Mouse (Mus musculus) left cerebral cortex, postnatal 14 days (tissue): ENCODE results near the gene Syt5. TPM values are rescaled to one million over a fixed set of nuclear protein-coding genes. Genes with fewer than 3 reads are reported as not detected.
A peak's percentile ranks its signal among the peaks of the same experiment; 100 is the strongest.
"Not testable (repeated sequence)": the region's sequence is repeated elsewhere in the genome, so short reads cannot be mapped to it uniquely, and the experiment has no call there.

ENCODE experiments used
- DNase-seq, 2 experiments: peaks; one replicate each; pipeline ENCODE4 v3.0.0; 2021 to 2022; ENCODE audit warnings: low spot score in 2 of 2, mixed read lengths in 1 of 2
- intact Hi-C: fragments of 180-260 bp; cut with DNase I; formaldehyde crosslinking; loops from one replicate; pipeline ENCODE4 v1.15.1; 2025
- long read RNA-seq, 2 experiments: library from polyadenylated mRNA; stranded (forward); transcript quantifications; one replicate each; pipeline ENCODE4 v2.0.0; 2021
- total RNA-seq, 2 experiments: library from RNA; stranded (reverse); gene quantifications; 2 replicates each; pipeline ENCODE4 v1.2.3; 2021

The Syt5 gene
- 100 to 1,000 TPM; 241 to 259 TPM for total RNA-seq
- long read RNA-seq, experiment 1, transcript Syt5-201 (8 exons, 1,750 nt): major isoform, 37 of 278 reads
- long read RNA-seq, experiment 1, partial matches to known transcripts: 28 of 278 reads
- long read RNA-seq, experiment 1, other reads (novel, unspliced or antisense): 212 of 278 reads
- long read RNA-seq, experiment 2, transcript Syt5-201 (8 exons, 1,750 nt): major isoform, 36 of 209 reads
- long read RNA-seq, experiment 2, partial matches to known transcripts: 22 of 209 reads
- long read RNA-seq, experiment 2, other reads (novel, unspliced or antisense): 151 of 209 reads

DNA sequence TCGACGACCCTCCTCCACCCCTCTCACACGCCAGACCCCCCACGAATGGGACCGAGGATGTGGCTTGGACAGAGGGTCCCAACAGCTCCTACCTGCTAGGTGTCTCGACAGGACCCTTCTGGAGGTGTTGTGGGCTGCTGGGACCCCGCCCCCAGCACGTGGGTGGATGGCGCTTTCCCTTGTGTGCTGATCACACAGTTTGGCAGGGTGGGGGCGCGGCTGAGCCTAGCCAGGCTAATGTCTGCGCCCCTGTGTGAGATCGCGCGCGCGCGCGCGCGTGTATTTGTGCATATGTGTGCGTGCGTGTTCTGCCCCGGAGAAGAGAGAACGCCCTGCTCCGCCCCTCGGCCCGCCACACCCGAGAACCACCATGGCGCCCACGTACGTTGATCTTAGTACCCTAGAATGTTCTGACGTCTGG lies at the start of gene Syt5:
Gene Syt5, minus strand, starts transcription at position 321 of the 421 bp plus-strand sequence.
- intact Hi-C loops: no loop called here
- DNase-seq: peak; percentile 77 to 87

DNA sequence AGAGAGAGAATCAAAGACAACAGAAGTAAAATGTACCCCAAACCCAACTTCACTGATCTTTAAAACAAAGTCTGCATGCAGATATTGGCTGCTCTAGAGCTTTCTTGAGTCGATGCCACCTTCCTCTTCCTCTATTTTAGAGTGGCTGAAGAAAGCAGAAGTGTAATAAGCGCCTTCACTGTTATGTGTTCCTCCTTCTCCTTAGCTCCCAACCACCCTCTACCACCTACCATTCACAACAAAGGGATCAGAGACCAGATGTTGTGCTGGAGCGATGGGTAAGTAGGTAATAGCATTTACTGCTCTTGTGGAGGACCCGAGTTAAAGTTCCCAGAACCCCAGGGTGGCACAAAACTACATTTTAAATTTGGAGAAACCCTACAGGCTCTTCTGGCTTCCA lies 49.7 kb upstream of the Syt5 start:
- DNase-seq, intact Hi-C loops: not testable (repeated sequence)

- DNase-seq, intact Hi-C loops: not testable (repeated sequence)
Observed at GRCm38 (mm10) chr7:4581481-4581880, 34.1 kb upstream of the Syt5 start.

GRCm38 (mm10) chr7:4572361-4572760 lies 25.0 kb upstream of the Syt5 start:
- intact Hi-C loops, DNase-seq: not testable (repeated sequence)

DNA sequence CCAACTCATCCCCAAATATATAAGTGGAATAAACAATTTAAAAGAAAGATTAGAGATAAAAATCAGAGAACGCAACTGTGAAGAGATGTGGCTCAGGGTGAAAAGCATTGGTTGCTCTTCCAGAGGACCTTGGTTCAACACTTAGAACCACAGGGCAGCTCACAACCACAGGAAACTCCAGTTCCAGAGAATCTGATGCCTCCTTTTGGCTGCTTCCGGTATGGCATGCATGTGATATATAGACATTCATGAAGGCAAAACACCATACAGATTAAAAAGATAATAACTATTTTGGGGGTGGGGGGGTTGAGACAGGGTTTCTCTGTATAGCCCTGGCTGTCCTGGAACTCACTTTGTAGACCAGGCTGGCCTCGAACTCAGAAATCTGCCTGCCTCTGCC lies 15.3 kb upstream of the Syt5 start:
- intact Hi-C loops: loop anchor here (5.0 kb wide), 1 partner anchor 60 kb away; no protein-coding TSS in a partner anchor
- no peak for DNase-seq

DNA sequence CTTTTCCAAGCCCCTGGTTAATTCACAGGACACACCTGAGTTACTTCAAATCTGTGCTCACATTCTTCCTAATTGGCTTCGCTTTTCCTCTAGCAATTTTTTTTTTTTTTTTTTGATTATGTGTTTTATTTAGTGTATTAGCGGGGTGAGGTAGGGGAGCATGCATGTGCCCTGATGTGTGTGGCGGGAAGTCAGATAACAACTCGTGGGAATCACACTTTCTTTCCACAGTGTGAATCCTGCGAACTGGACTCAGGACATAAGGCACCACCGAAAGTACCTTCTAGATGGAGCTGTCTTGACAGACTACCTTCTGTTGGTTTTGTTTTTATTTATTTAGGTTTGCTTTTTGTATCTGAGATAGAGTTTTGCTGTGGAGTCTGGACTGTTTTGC lies 9.8 kb upstream of the Syt5 start:
- no peak for DNase-seq
- intact Hi-C loops: loop anchor here (5.0 kb wide), 2 partner anchors 85 to 250 kb away; no protein-coding TSS in a partner anchor

- DNase-seq: peak; percentile 85 to 91
- intact Hi-C loops: loop anchor here (5.0 kb wide), 2 partner anchors 86 to 251 kb away; no protein-coding TSS in a partner anchor
Observed at GRCm38 (mm10) chr7:4556256-4557166, 9.2 kb upstream of the Syt5 start.

GRCm38 (mm10) chr7:4546591-4547131 lies 680 bp downstream of the Syt5 start:
- intact Hi-C loops: no loop called here

DNA sequence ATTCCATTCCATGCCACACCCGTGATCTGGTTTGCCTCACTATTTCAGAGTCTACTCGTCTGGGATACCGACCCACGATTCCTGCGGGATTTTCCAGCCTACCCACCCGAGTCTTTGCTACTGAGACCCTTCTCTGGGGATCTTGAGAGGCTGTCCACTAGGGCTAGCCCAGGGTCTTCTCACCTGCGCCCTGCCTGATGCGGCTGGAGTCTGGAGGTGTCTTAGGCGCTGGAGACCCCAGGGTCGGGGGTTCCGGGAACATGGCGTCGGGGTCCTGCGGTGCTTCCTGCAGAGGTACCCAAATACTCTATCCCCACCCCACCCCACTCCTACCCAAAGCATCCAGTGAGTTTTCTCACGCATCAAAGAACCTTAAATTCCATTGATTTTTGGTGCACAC lies 1.3 kb downstream of the Syt5 start:
- no peak for DNase-seq
- intact Hi-C loops: no loop called here

More at GRCm38 (mm10) chr7:4546591-4547131, 680 bp downstream of the Syt5 start:
- peak; percentile 97 to 99 for DNase-seq

DNA sequence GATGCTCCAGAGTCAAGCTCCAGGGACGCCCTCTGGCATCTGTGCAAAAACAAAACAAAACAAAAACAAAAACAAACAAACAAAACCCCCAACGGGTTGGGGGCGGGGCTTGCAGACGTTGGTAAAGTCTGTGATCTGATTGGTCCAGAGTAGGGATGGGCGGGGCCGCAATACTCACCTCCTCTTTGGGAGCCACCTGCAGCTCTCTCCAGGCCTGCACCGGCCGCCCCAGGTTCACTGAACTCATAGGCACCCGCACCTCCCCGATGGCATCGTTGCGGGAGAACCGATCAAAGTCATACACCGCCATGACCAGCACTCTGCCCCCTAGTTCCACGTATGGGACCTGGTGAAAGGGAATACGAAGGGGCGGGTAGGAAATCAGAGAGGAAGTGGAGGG lies 5.3 kb downstream of the Syt5 start:
- intact Hi-C loops: no loop called here
- no peak for DNase-seq

DNA sequence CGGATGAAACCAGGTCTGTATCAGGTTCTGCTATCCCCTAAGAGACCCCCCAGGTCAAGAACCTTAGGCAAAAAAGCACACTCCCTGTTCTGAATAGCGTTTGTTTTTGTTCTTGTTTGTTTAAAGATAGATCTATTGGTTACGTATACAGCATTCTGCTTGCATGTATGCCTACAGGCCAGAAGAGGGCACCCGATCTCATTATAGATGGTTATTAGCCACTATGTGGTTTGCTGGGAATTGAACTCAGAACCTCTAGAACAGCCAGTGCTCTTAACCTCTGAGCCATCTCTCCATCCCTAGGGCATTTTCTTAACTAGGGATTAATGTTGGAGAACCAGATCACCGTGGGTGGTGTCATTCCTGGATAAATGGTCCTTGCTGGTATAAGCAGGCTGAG lies 6.0 kb downstream of the Syt5 start:
- no peak for DNase-seq
- intact Hi-C loops: no loop called here

- no peak for DNase-seq
- intact Hi-C loops: no loop called here
Observed at GRCm38 (mm10) chr7:4539019-4539418, 8.3 kb downstream of the Syt5 start.

GRCm38 (mm10) chr7:4537181-4537580 lies 10.2 kb downstream of the Syt5 start:
- intact Hi-C loops: no loop called here

DNA sequence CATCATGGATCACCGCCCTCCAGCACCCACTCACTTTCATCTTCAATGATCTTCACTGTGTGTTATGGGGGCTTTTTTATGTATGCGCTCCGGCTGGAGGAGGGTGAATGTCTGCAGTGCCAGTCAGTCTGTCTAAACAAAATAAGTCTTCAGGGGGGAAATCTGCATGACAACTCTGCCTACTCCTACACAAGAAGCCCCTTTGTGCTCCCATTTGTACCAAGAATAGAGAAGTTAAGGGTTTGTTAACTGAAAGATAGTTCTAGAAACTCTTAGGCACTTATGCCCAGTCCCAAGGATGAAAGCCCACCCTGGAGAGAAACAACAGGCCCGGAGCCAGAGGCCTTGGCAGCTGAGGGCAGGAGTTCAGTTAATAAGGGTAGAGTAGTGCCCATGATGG lies 11.0 kb downstream of the Syt5 start:
- intact Hi-C loops: no loop called here
- no peak for DNase-seq

More at GRCm38 (mm10) chr7:4537181-4537580, 10.2 kb downstream of the Syt5 start:
- no peak for DNase-seq

DNA sequence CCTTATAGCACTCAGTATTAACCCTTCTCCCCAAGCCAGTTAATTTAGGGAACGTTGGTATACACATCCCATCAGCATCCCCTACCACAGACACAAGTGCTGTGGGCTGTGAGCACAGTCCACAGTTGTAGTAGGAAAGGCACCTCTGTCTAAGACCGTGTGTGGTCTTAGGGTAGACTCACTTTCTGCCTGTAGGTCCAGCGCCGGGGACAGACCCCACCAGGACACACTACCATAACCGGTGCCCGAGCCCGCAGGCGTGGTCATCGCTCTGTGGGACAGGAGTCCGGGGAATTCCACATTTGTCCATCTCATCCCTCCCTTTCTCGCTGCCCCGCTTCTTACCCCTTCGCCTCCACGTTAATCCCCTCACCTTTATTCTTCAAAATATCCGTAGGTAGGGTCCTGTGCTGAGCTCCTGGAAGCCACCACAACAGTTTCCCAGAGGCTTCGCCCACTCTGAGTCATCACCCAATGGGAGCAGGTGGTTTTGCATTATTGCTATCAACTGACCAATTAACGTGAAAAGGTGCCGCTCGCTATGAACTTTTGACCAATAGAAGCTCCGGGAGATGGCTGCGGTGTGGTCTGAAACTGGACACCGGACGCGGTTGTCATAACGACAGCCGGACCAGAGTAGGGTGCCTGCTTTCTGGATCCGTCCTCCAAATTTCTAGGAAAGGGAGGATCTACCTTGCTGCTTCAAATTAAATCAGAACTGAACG lies 15.2 kb downstream of the Syt5 start, which contains the start of gene Dnaaf3:
Gene Dnaaf3, minus strand, starts transcription at position 449 of the 725 bp plus-strand sequence.
- no peak for DNase-seq
- intact Hi-C loops: no loop called here

GRCm38 (mm10) chr7:4530166-4530565 lies 17.2 kb downstream of the Syt5 start:
- DNase-seq, intact Hi-C loops: not testable (repeated sequence)

DNA sequence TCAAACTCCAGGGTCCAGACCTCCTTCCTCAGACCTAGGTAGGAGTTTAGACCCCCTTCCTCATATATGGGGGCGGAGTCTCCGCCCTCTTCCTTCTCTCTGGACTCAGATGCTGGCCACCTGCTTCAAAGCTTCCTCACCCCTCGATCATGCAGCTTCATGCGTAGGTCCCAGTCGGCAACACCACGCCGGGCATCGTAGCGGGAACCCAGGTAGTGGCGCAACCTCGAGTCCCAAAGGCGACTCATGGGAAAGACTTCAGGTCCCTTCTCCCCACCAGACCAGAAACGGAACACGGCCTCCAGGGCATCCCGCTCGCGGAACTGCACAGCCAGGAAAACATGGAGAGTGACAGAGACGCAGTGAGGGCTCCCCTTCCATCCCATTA lies 20.0 kb downstream of the Syt5 start:
- intact Hi-C loops: no loop called here

GRCm38 (mm10) chr7:4526341-4527301 lies 20.7 kb downstream of the Syt5 start:
- peak; percentile 73 to 88 for DNase-seq
- intact Hi-C loops: no loop called here

More for the DNA sequence above, 20.0 kb downstream of the Syt5 start:
- DNase-seq: no peak
